Mouse (Mus musculus): ENCODE measurements around the gene Rap1gds1. TPM values are rescaled to one million over a fixed set of nuclear protein-coding genes. Genes with fewer than 3 reads are reported as not detected.

Rap1gds1 gene
- polyA plus RNA-seq, 1 experiment from 2014 or later: 61.0 TPM

GRCm38 (mm10) chr3:139037030-139037429 is 38.0 kb downstream of the Rap1gds1 start:
- no peaks in the 10 kb centered on the region for H3K4me1 ChIP-seq
- H3K36me3 ChIP-seq (replicated peaks): peaks cover 42% of the 10 kb centered on the region
- no peaks in the 10 kb centered on the region for H3K9me3 ChIP-seq
- no peak for DNase-seq (ENCODE audit: low spot score)
- no peak overlapping the region for H3K4me3 ChIP-seq
- no peak overlapping the region for H3K27ac ChIP-seq (replicated peaks)
- 88% methylated on average over 4 of the region's 4 CpGs for WGBS
- no peaks in the 10 kb centered on the region for H3K27me3 ChIP-seq (replicated peaks; ENCODE audit: low read depth, poor library complexity, severe bottlenecking)

GRCm38 (mm10) chr3:139033179-139033578 is 41.8 kb downstream of the Rap1gds1 start:
- WGBS: 86% methylated on average over 6 of the region's 6 CpGs
- no peaks in the 10 kb centered on the region for H3K4me1 ChIP-seq
- DNase-seq (ENCODE audit: low spot score): no peak

DNA sequence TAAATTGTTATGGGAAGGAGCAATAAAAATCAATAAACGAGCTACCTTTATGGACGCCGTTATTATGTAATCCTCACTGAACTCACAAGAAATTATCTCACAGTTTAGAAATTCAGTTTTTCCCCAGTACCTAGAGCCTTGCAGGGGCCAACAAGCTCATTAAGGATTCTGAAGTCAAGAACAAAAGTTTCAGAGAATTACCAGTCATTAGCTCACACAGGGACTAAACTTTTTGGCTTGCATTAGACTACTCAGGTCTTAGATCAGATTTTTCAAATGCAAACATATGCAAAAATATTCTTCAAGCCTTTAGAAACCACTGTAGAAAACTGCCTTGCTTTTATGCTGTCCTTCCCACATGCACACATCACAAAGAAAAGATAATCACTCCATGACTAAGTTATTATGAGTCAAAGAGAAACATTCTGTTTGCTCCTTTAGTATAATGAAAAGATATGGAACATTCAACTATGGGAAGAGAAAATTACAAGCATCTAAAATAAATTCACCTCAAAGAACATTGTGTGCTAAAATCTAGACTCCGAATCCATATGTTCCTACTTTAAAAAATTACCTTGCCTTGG is 44.3 kb downstream of the Rap1gds1 start:
- WGBS: 96% methylated on average over 4 of the region's 4 CpGs
- Histone ChIP-seq H3K27ac (replicated peaks) (no peak overlapping the region), H3K4me1 (no peaks in the 10 kb centered on the region), H3K27me3 (replicated peaks; ENCODE audit: low read depth, poor library complexity, severe bottlenecking) (no peaks in the 10 kb centered on the region), H3K4me3 (no peak overlapping the region), H3K36me3 (replicated peaks) (peaks cover 24% of the 10 kb centered on the region; the same call in 1 of the 2 replicates), H3K9me3 (no peaks in the 10 kb centered on the region)
- no peak for DNase-seq (ENCODE audit: low spot score)

More at GRCm38 (mm10) chr3:139033179-139033578, 41.8 kb downstream of the Rap1gds1 start:
- Histone ChIP-seq H3K27ac (replicated peaks) (no peak overlapping the region), H3K9me3 (no peaks in the 10 kb centered on the region), H3K4me3 (no peak overlapping the region), H3K36me3 (replicated peaks) (peaks cover 26% of the 10 kb centered on the region; the same call in 1 of the 2 replicates), H3K27me3 (replicated peaks; ENCODE audit: low read depth, poor library complexity, severe bottlenecking) (no peaks in the 10 kb centered on the region)

DNA sequence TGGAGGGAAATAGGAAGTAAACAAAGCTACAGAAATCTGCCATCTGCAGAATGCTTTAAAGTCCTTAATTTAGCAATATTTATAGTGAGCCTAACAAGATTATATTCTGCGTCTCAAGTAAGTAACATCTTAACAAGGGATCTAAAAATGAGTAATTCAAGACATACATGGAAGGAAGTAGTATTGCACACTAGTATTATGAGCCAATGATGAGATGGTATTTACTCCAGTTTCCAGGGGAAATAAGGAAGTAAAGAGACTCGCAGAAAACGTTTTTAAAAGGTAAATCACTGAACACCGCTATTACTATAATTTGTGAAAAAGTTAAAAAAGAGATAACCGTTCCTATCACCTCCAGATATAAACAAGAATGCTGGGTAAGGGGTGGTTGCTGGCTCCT is 49.9 kb downstream of the Rap1gds1 start:
- Histone ChIP-seq H3K4me1 (0 out of 2 replicates have a peak, but pooled peaks cover 3% of the 10 kb centered on the region), H3K27ac (replicated peaks) (no peak overlapping the region), H3K9me3 (no peaks in the 10 kb centered on the region), H3K4me3 (no peak overlapping the region), H3K27me3 (replicated peaks; ENCODE audit: low read depth, poor library complexity, severe bottlenecking) (no peaks in the 10 kb centered on the region), H3K36me3 (replicated peaks) (peaks cover 23% of the 10 kb centered on the region)
- WGBS: 90% methylated on average over 5 of the region's 5 CpGs
- DNase-seq (ENCODE audit: low spot score): no peak

DNA sequence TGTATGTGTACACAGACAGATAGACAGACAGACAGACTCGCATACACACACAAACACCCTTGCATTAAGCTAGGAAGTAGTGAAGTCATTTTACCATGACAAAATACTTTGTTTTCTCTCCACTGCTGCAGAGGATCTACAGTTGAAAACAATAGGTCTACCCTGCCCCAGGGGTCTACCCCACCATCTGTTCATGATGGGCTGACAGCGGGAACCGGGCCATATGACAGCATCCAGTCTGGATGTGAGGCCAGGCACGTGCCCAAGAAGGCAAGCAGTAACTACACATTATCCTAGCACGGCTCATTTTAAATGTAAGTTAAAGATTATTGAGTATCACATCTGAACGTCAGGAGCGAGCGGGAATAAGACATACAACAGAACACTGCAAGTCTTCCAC is 51.4 kb downstream of the Rap1gds1 start:
- 80% methylated on average over 8 of the region's 8 CpGs for WGBS
- Histone ChIP-seq H3K4me1 (0 out of 2 replicates have a peak, but pooled peaks cover 3% of the 10 kb centered on the region), H3K27me3 (replicated peaks; ENCODE audit: low read depth, poor library complexity, severe bottlenecking) (no peaks in the 10 kb centered on the region)

DNA sequence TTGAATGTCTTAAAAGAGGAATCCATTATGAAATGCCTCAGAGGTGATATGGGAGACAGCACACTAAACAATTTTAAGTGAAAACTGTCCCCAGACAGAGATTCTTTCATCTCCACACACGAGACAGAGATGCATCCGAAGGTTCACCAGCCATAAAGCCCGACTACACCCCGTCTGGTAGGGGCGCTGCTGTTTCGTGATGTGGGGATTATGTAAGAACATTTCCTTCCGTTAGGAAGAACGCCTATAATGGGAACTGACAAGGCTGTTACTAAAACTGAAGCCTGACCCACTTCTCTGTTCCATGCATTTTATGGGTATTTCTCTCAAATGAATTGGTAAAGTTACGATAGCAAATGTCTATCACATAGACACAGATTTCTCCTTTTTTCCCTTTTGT is 62.6 kb downstream of the Rap1gds1 start:
- H3K4me3 ChIP-seq: no peak overlapping the region
- no peaks in the 10 kb centered on the region for H3K27me3 ChIP-seq (replicated peaks; ENCODE audit: low read depth, poor library complexity, severe bottlenecking)
- H3K4me1 ChIP-seq: no peaks in the 10 kb centered on the region
- no peak for DNase-seq (ENCODE audit: low spot score)
- H3K36me3 ChIP-seq (replicated peaks): peaks cover 13% of the 10 kb centered on the region
- 89% methylated on average over 9 of the region's 9 CpGs for WGBS
- no peak overlapping the region for H3K27ac ChIP-seq (replicated peaks)
- H3K9me3 ChIP-seq: no peaks in the 10 kb centered on the region

More for the DNA sequence above, 51.4 kb downstream of the Rap1gds1 start:
- Histone ChIP-seq H3K9me3 (no peaks in the 10 kb centered on the region), H3K27ac (replicated peaks) (no peak overlapping the region), H3K36me3 (replicated peaks) (peaks cover 21% of the 10 kb centered on the region), H3K4me3 (no peak overlapping the region)
- peak; percentile 21 for DNase-seq (ENCODE audit: low spot score)

- Histone ChIP-seq H3K36me3 (replicated peaks) (peaks cover 10% of the 10 kb centered on the region), H3K4me3 (no peak overlapping the region), H3K4me1 (0 out of 2 replicates have a peak, but pooled peaks cover 2% of the 10 kb centered on the region), H3K27ac (replicated peaks) (no peak overlapping the region), H3K9me3 (no peaks in the 10 kb centered on the region), H3K27me3 (replicated peaks; ENCODE audit: low read depth, poor library complexity, severe bottlenecking) (no peaks in the 10 kb centered on the region)
- DNase-seq (ENCODE audit: low spot score): no peak
Measured at GRCm38 (mm10) chr3:139005669-139006068, 69.3 kb downstream of the Rap1gds1 start.

GRCm38 (mm10) chr3:139002774-139003173 is 72.2 kb downstream of the Rap1gds1 start:
- no peak for DNase-seq (ENCODE audit: low spot score)
- H3K36me3 ChIP-seq (replicated peaks): peaks cover 16% of the 10 kb centered on the region
- no peaks in the 10 kb centered on the region for H3K9me3 ChIP-seq
- 83% methylated on average over 6 of the region's 6 CpGs for WGBS
- no peaks in the 10 kb centered on the region for H3K27me3 ChIP-seq (replicated peaks; ENCODE audit: low read depth, poor library complexity, severe bottlenecking)
- no peak overlapping the region for H3K4me3 ChIP-seq
- H3K4me1 ChIP-seq: 0 out of 2 replicates have a peak, but pooled peaks cover 2% of the 10 kb centered on the region
- no peak overlapping the region for H3K27ac ChIP-seq (replicated peaks)

DNA sequence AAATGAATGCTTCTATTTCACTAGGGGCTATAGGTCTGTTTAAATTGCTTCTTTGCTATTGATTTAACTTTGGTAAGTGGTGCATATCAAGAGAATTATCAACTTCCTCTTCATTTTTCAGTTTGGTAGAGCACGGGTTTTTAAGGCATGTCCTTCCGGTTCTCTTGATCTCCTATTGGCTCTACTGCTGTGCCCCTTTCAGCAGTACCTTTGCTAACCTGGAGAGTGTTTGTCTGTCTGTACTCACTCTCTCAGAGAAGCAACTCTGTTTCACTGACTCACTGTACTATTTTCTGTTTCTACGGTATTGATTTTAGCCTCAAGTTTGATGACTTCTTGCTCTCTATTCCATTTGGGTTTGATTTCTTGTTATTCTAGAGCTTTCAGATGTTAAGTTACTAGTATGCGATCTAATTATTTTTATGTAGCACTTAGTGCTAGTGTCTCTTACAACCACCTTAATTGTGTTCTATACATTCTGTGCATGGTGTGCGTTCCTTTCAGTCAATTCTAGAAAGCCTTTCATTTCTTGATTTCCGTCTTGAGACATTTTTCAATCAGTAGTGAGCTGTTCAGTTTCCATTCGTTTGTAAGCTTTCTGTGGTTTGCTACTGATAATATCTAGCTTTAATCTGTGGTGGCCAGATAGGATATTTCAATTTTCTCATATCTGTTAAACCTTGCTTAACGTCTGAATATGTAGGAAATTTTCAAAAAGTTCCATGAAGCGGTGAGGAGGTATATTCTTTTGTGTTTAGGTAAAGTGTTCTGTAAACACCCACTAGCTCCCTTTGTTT is 74.7 kb downstream of the Rap1gds1 start:
- Histone ChIP-seq H3K27me3 (replicated peaks; ENCODE audit: low read depth, poor library complexity, severe bottlenecking) (no peaks in the 10 kb centered on the region), H3K4me3 (no peak overlapping the region), H3K27ac (replicated peaks) (no peak overlapping the region), H3K36me3 (replicated peaks) (peaks cover 36% of the 10 kb centered on the region), H3K4me1 (0 out of 2 replicates have a peak, but pooled peaks cover 2% of the 10 kb centered on the region), H3K9me3 (0 out of 2 replicates have a peak, but pooled peaks cover 3% of the 10 kb centered on the region)
- whole genome bisulfite sequencing: 91% methylated on average over 9 of the region's 9 CpGs
- no peak for DNase-seq (ENCODE audit: low spot score)

DNA sequence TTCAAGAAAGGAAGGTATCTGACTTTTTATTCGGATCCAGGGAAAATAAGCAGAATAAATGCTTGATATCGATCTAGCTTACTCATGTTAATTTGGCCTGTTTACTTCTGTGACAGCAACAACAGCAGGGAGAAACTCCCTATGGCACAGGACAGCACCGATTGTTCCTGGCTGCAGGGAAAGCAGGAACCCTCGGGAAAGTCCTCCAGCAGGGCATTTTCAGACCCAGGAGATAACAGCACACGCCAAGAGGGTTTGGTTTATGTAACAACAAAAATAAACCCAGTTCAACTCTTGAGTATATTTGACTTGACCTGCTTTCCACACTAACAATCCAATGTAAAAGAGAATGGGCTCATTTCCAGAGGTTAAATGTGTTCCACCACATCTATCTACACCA is 81.5 kb downstream of the Rap1gds1 start:
- no peak for DNase-seq (ENCODE audit: low spot score)
- H3K9me3 ChIP-seq: 0 out of 2 replicates have a peak, but pooled peaks cover 3% of the 10 kb centered on the region

DNA sequence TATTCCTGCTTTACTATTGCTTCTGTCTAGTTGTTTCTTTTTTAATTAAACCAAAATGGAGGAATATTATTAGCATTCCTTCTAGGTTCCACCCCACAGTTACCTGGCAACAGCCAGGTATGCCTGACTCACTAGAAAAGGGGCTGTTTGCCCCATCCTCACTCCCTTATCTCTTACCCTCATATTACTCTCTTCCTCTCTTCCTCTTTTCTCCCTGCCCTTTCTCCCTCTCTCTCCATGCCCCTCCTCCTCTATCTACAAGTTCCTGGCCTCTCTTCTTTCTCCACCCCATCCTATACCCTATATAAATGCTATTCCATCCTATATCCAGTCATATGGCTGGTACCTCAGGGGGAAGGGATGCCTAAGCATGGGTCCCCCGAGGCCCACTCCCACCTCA is 83.6 kb downstream of the Rap1gds1 start:
- Histone ChIP-seq H3K4me3 (no peak overlapping the region), H3K4me1 (no peaks in the 10 kb centered on the region), H3K9me3 (peaks cover 4% of the 10 kb centered on the region; the same call in 1 of the 2 replicates), H3K27me3 (replicated peaks; ENCODE audit: low read depth, poor library complexity, severe bottlenecking) (no peaks in the 10 kb centered on the region), H3K27ac (replicated peaks) (no peak overlapping the region), H3K36me3 (replicated peaks) (peaks cover 25% of the 10 kb centered on the region)
- no peak for DNase-seq (ENCODE audit: low spot score)
- 89% methylated on average over 1 of the region's 1 CpGs for WGBS

More for the DNA sequence above, 81.5 kb downstream of the Rap1gds1 start:
- Histone ChIP-seq H3K27ac (replicated peaks) (no peak overlapping the region), H3K27me3 (replicated peaks; ENCODE audit: low read depth, poor library complexity, severe bottlenecking) (no peaks in the 10 kb centered on the region), H3K4me3 (no peak overlapping the region), H3K36me3 (replicated peaks) (peaks cover 30% of the 10 kb centered on the region), H3K4me1 (no peaks in the 10 kb centered on the region)
- 82% methylated on average over 5 of the region's 5 CpGs for WGBS

- Histone ChIP-seq H3K27me3 (replicated peaks; ENCODE audit: low read depth, poor library complexity, severe bottlenecking) (no peaks in the 10 kb centered on the region), H3K27ac (replicated peaks) (no peak overlapping the region), H3K36me3 (replicated peaks) (peaks cover 20% of the 10 kb centered on the region), H3K9me3 (peaks cover 4% of the 10 kb centered on the region; the same call in 1 of the 2 replicates), H3K4me3 (no peak overlapping the region), H3K4me1 (no peaks in the 10 kb centered on the region)
- DNase-seq (ENCODE audit: low spot score): no peak
- WGBS: 94% methylated on average over 7 of the region's 7 CpGs
Measured at GRCm38 (mm10) chr3:138989141-138989540, 85.9 kb downstream of the Rap1gds1 start.

DNA sequence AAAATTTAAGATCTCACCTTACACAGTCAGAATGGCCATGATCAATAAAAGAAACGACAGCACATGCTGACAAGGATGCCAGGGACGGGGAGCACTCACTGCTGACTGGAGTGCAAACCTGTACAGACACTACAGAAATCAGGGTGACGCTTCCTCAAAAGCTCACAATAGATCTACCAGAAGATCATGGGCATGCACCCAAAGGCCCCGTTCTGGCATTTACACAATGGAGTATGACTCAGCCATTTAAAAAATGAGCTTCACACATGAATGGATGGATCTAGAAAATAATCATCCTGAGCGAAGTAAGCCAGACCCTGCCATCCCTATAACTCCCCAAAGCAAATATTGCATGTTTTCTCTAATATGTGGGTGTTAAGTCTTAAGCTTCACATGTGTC is 87.0 kb downstream of the Rap1gds1 start:
- H3K27me3 ChIP-seq (replicated peaks; ENCODE audit: low read depth, poor library complexity, severe bottlenecking): no peaks in the 10 kb centered on the region
- H3K27ac ChIP-seq (replicated peaks): no peak overlapping the region
- H3K36me3 ChIP-seq (replicated peaks): peaks cover 20% of the 10 kb centered on the region
- DNase-seq (ENCODE audit: low spot score): no peak
- no peaks in the 10 kb centered on the region for H3K4me1 ChIP-seq
- WGBS: 96% methylated on average over 5 of the region's 5 CpGs
- peaks cover 4% of the 10 kb centered on the region; the same call in 1 of the 2 replicates for H3K9me3 ChIP-seq
- no peak overlapping the region for H3K4me3 ChIP-seq
